Mouse (Mus musculus) forebrain, embryonic 16.5 days (tissue): ENCODE measurements around the gene Psmb7. TPM values are rescaled to one million over a fixed set of nuclear protein-coding genes. Genes with fewer than 3 reads are reported as not detected.

ENCODE experiments used
- microRNA-seq: library from miRNA; unstranded; fragments of <30 nt; microRNA quantifications from one replicate; pipeline ENCODE4, GENCODE M21; 2017
- polyA plus RNA-seq: library from polyadenylated mRNA; unstranded; fragments of >200 nt; fragmentation: Nextera tagmentation; extraction: Ambion mirVana; gene quantifications from 2 replicates; pipeline ENCODE4 v1.2.1, GENCODE M21; 2015

Gene Psmb7
- polyA plus RNA-seq, 1 experiment from 2014 or later = 289 TPM

Small RNA genes within 50 kb of the gene (microRNA-seq; reads per million reads assigned to microRNA genes)
- not detected for gene Gm27634

Other genes starting within 250 kb of the Psmb7 start
- gene Nek6, start 132.4 kb downstream of the Psmb7 start, polyA plus RNA-seq = 87.6 and 105 TPM in 2 replicates
- gene Nr5a1, start 70.5 kb upstream of the Psmb7 start, polyA plus RNA-seq = 0.84 TPM in 1 of 2 replicates, not detected in the other